Mouse (Mus musculus): ENCODE measurements around the gene Tprgl.

- TF ChIP-seq EP300 (IDR thresholded peaks at IDR 0.05) (no peak), CTCF (IDR thresholded peaks at IDR 0.05) (peak; percentile 99)
These were observed 1.5 kb downstream of the Tprgl start for GRCm38 (mm10) chr4:154159002-154159401.

All from lung, postnatal 0 days (tissue).